Mouse (Mus musculus): ENCODE data around the gene Fbxo5. TPM values are rescaled to one million over a fixed set of nuclear protein-coding genes. Genes with fewer than 3 reads are reported as not detected.

The Fbxo5 gene
- total RNA-seq (2023; ENCODE audit: inconsistent age), result 4.3 to 9.1 TPM (median 6.8 TPM) in 4 replicates

GRCm38 (mm10) chr10:5805243-5805730, at the start of gene Fbxo5:
Gene Fbxo5, minus strand, starts transcription at chr10:5805600.

GRCm38 (mm10) chr10:5823740-5824491, 18.5 kb upstream of the Fbxo5 start, which contains the start of gene Mtrf1l:
Gene Mtrf1l, minus strand, starts transcription at chr10:5823910.

Other genes starting within 250 kb of the Fbxo5 start
- gene Myct1, start 211.8 kb downstream of the Fbxo5 start, total RNA-seq (2023; ENCODE audit: inconsistent age), result not detected in 4 replicates
- gene Vip, start 166.4 kb downstream of the Fbxo5 start, total RNA-seq (2023; ENCODE audit: inconsistent age), result not detected in 4 replicates
- 17.5 to 26.4 TPM (median 20.8 TPM) in 4 replicates for gene Mtrf1l, start 18.3 kb upstream of the Fbxo5 start, total RNA-seq (2023; ENCODE audit: inconsistent age)
- not detected in 4 replicates for gene Rgs17, start 116.8 kb upstream of the Fbxo5 start, total RNA-seq (2023; ENCODE audit: inconsistent age)